Comparison of ENCODE assay signal across 8 mouse cellular contexts in the genomic region with DNA sequence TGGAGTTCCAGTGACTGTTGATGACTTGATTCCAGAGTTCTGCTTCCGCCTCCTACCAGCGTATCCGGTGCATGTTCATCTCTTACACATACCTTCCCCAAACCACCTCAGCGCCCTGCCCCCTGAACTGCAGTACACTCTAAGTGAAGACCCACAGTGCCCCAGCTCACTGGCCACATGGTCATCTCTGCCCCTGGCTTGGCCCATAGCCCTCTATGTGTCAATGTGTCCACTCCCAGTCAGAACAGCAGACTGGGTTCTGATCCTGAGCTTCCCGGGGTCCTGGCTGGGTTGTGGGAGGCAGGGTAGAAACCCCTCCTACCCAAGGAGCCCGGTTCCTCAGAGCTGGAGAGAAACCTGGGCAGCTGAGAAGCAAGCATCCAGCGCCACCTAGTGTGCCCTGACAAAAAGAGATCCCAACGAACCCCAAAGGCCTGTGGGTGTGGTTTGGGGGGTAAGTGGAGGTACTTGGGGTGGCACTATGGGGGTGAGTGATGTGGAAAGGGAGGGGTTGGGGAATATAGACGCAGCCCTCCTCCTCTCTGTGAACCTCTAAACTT. TPM values are rescaled to one million over a fixed set of nuclear protein-coding genes. Genes with fewer than 3 reads are reported as not detected.
DNase-seq lines count a peak whose midpoint lies in the region; ATAC-seq and TF ChIP-seq lines count a peak whose summit lies in the region.

No protein-coding gene starts in this region.

- intact Hi-C loops in gastrocnemius, adult 2 months (cut with DNase I), result no loop called here
- intact Hi-C loops in gastrocnemius, postnatal 14 days (cut with DNase I; ENCODE audit: low total_unique reads), result loop anchor here (5.0 kb wide), 1 partner anchor 42 kb away; the partner anchor contains the start of gene Ppp1r1b

- no peaks in the 10 kb centered on the region for H3K4me1 ChIP-seq in spleen, adult 2 months (ENCODE audit: control insufficient read depth, insufficient read depth, insufficient read length)
- H3K4me1 ChIP-seq in hindbrain, embryonic 14.5 days (replicated peaks; ENCODE audit: control insufficient read depth, insufficient read depth, low read length), result 0 out of 2 replicates have a peak, but pooled peaks cover 3% of the 10 kb centered on the region
- H3K4me1 ChIP-seq in lung, postnatal 0 days (ENCODE audit: insufficient read depth, low read depth, low read length), result peaks cover 8% of the 10 kb centered on the region; the same call in 1 of the 2 replicates

- DNase-seq in gastrocnemius, adult 2 months, result peak; percentile 78
- DNase-seq in gastrocnemius, postnatal 14 days, result no peak
- peak in 1 of 2 experiments; percentile 40 for DNase-seq in spleen, adult 2 months (ENCODE audit: low read depth in 1 of 2, low spot score in 2 of 2)
- no peak for DNase-seq in spleen, adult 12 weeks (ENCODE audit: low spot score)
- DNase-seq in cerebellum, postnatal 36 days, result peak; percentile 60 to 66
- peak; percentile 52 for DNase-seq in hindbrain, embryonic 14.5 days (ENCODE audit: low spot score)
- DNase-seq in lung, postnatal 0 days (ENCODE audit: low spot score), result peak; percentile 76
- DNase-seq in thymus, postnatal 0 days (ENCODE audit: low spot score), result peak; percentile 78

- no peaks in the 10 kb centered on the region for H3K9me3 ChIP-seq in hindbrain, embryonic 14.5 days (ENCODE audit: control insufficient read depth, low read length)
- no peaks in the 10 kb centered on the region for H3K9me3 ChIP-seq in lung, postnatal 0 days (ENCODE audit: low read length)

- no peaks in the 10 kb centered on the region for H3K36me3 ChIP-seq in spleen, adult 2 months (ENCODE audit: control insufficient read depth, insufficient read depth, low read length)
- no peaks in the 10 kb centered on the region for H3K36me3 ChIP-seq in hindbrain, embryonic 14.5 days (replicated peaks; ENCODE audit: control insufficient read depth, insufficient read depth)
- H3K36me3 ChIP-seq in lung, postnatal 0 days (ENCODE audit: insufficient read depth, low read length), result no peaks in the 10 kb centered on the region

- no peaks in the 10 kb centered on the region for H3K27me3 ChIP-seq in spleen, adult 2 months (ENCODE audit: control insufficient read depth, insufficient read depth, low read length)
- peaks cover 21% of the 10 kb centered on the region; the same call in 1 of the 2 replicates for H3K27me3 ChIP-seq in hindbrain, embryonic 14.5 days (ENCODE audit: control insufficient read depth, insufficient read depth, low read length)
- peaks cover 13% of the 10 kb centered on the region; the same call in 1 of the 2 replicates for H3K27me3 ChIP-seq in lung, postnatal 0 days (replicated peaks; ENCODE audit: insufficient read depth, low read length)

- no peak overlapping the region for H3K4me3 ChIP-seq in gastrocnemius, adult 2 months
- H3K4me3 ChIP-seq in spleen, adult 2 months (ENCODE audit: extremely low read depth, insufficient read depth, insufficient read length), result no peak overlapping the region
- H3K4me3 ChIP-seq in hindbrain, embryonic 14.5 days (replicated peaks; ENCODE audit: low read length), result no peak overlapping the region
- H3K4me3 ChIP-seq in lung, postnatal 0 days (ENCODE audit: low read depth, low read length), result no peak overlapping the region

- TF ChIP-seq CTCF in gastrocnemius, adult 2 months (IDR thresholded peaks at IDR 0.05), result peak; percentile 79
- peak; percentile 47; the same call in 1 of the 2 replicates for TF ChIP-seq CTCF in spleen, adult 2 months (IDR thresholded peaks at IDR 0.05; ENCODE audit: extremely low read depth, insufficient read depth, insufficient read length, insufficient replicate concordance)
- peak; percentile 78 for TF ChIP-seq CTCF in lung, postnatal 0 days (IDR thresholded peaks at IDR 0.05)

- 18% methylated on average over 9 of the region's 9 CpGs for WGBS in spleen, adult 2 months
- WGBS in hindbrain, embryonic 14.5 days, result 20% methylated on average over 9 of the region's 9 CpGs
- 30% methylated on average over 9 of the region's 9 CpGs for WGBS in lung, postnatal 0 days

- peak overlapping the region; percentile 63; the same call in 1 of the 2 replicates for H3K27ac ChIP-seq in gastrocnemius, adult 2 months
- no peak overlapping the region for H3K27ac ChIP-seq in spleen, adult 2 months (ENCODE audit: insufficient read depth, low read length)
- H3K27ac ChIP-seq in hindbrain, embryonic 14.5 days, result no peak overlapping the region
- H3K27ac ChIP-seq in lung, postnatal 0 days (ENCODE audit: low read length), result no peak overlapping the region

- no peak overlapping the region for H3K9ac ChIP-seq in hindbrain, embryonic 14.5 days
- H3K9ac ChIP-seq in lung, postnatal 0 days (replicated peaks; ENCODE audit: low read depth), result no peak overlapping the region

- ATAC-seq in hindbrain, embryonic 14.5 days (ENCODE audit: low FRiP score), result no peak
- ATAC-seq in lung, postnatal 0 days, result no peak

- no peak for TF ChIP-seq EP300 in lung, postnatal 0 days (IDR thresholded peaks at IDR 0.05)

- no peak for TF ChIP-seq POLR2A in spleen, adult 2 months (IDR thresholded peaks at IDR 0.05; ENCODE audit: low read depth, low read length)

- H3K4me2 ChIP-seq in hindbrain, embryonic 14.5 days (replicated peaks), result no peak overlapping the region
- no peak overlapping the region for H3K4me2 ChIP-seq in lung, postnatal 0 days (replicated peaks; ENCODE audit: low read depth, low read length)

RNA-seq across cellular contexts. Expression of gene Pnmt, which starts 3.1 kb away (rescaled TPM):
- 1 to 10 TPM; 1.8 to 5.9 TPM for total RNA-seq in gastrocnemius, adult 2 months (2021)
- total RNA-seq in gastrocnemius, postnatal 14 days (2021), result under 1 TPM; 0.39 to 0.53 TPM
- 0.07 TPM in 1 of 2 replicates, not detected in the other for polyA plus RNA-seq in spleen, adult 2 months (2012; rRNA removed)
- 3.0 and 3.4 TPM in 2 replicates for polyA plus RNA-seq in hindbrain, embryonic 14.5 days (2014; fragmentation: Nextera tagmentation; extraction: Ambion mirVana)
- polyA plus RNA-seq in lung, postnatal 0 days (2015; fragmentation: Nextera tagmentation; extraction: Ambion mirVana), result 0.12 TPM in 1 of 2 replicates, not detected in the other
- polyA plus RNA-seq in thymus, postnatal 0 days (2015; fragmentation: Nextera tagmentation; extraction: Ambion mirVana), result 0.94 and 1.0 TPM in 2 replicates

RNA-seq across cellular contexts. Expression of gene Tcap, which starts 5.7 kb away (rescaled TPM):
- 1,000 to 10,000 TPM; 3,050 to 3,067 TPM for total RNA-seq in gastrocnemius, adult 2 months (2021)
- total RNA-seq in gastrocnemius, postnatal 14 days (2021), result 1,000 to 10,000 TPM in 1 of 2 experiments, 100 to 1,000 TPM in 1; 673 to 1,120 TPM
- 0.42 and 0.43 TPM in 2 replicates for polyA plus RNA-seq in spleen, adult 2 months (2012; rRNA removed)
- not detected in 2 replicates for polyA plus RNA-seq in hindbrain, embryonic 14.5 days (2014; fragmentation: Nextera tagmentation; extraction: Ambion mirVana)
- 5.8 and 6.4 TPM in 2 replicates for polyA plus RNA-seq in lung, postnatal 0 days (2015; fragmentation: Nextera tagmentation; extraction: Ambion mirVana)
- 0.22 TPM in 1 of 2 replicates, not detected in the other for polyA plus RNA-seq in thymus, postnatal 0 days (2015; fragmentation: Nextera tagmentation; extraction: Ambion mirVana)

RNA-seq across cellular contexts. Expression of gene Pgap3, which starts 11.0 kb away (rescaled TPM):
- total RNA-seq in gastrocnemius, adult 2 months (2021), result 1 to 10 TPM; 2.2 to 3.0 TPM
- total RNA-seq in gastrocnemius, postnatal 14 days (2021), result 1 to 10 TPM; 2.2 to 2.9 TPM
- polyA plus RNA-seq in spleen, adult 2 months (2012; rRNA removed), result 17.7 and 19.8 TPM in 2 replicates
- 6.4 and 6.9 TPM in 2 replicates for polyA plus RNA-seq in hindbrain, embryonic 14.5 days (2014; fragmentation: Nextera tagmentation; extraction: Ambion mirVana)
- polyA plus RNA-seq in lung, postnatal 0 days (2015; fragmentation: Nextera tagmentation; extraction: Ambion mirVana), result 8.0 and 8.6 TPM in 2 replicates
- polyA plus RNA-seq in thymus, postnatal 0 days (2015; fragmentation: Nextera tagmentation; extraction: Ambion mirVana), result 12.1 and 12.7 TPM in 2 replicates

RNA-seq across cellular contexts. Expression of gene Erbb2, which starts 23.0 kb away (rescaled TPM):
- 1 to 10 TPM; 1.6 to 1.9 TPM for total RNA-seq in gastrocnemius, adult 2 months (2021)
- 1 to 10 TPM; 3.9 to 5.3 TPM for total RNA-seq in gastrocnemius, postnatal 14 days (2021)
- polyA plus RNA-seq in spleen, adult 2 months (2012; rRNA removed), result 4.0 and 5.5 TPM in 2 replicates
- polyA plus RNA-seq in hindbrain, embryonic 14.5 days (2014; fragmentation: Nextera tagmentation; extraction: Ambion mirVana), result 8.9 and 10.2 TPM in 2 replicates
- 21.2 and 23.6 TPM in 2 replicates for polyA plus RNA-seq in lung, postnatal 0 days (2015; fragmentation: Nextera tagmentation; extraction: Ambion mirVana)
- 2.5 and 3.1 TPM in 2 replicates for polyA plus RNA-seq in thymus, postnatal 0 days (2015; fragmentation: Nextera tagmentation; extraction: Ambion mirVana)

RNA-seq across cellular contexts. Expression of gene Stard3, which starts 31.1 kb away (rescaled TPM):
- 10 to 100 TPM; 11.8 to 12.1 TPM for total RNA-seq in gastrocnemius, adult 2 months (2021)
- total RNA-seq in gastrocnemius, postnatal 14 days (2021), result 1 to 10 TPM; 7.3 to 9.4 TPM
- polyA plus RNA-seq in spleen, adult 2 months (2012; rRNA removed), result 70.7 and 80.2 TPM in 2 replicates
- 33.9 and 36.8 TPM in 2 replicates for polyA plus RNA-seq in hindbrain, embryonic 14.5 days (2014; fragmentation: Nextera tagmentation; extraction: Ambion mirVana)
- polyA plus RNA-seq in lung, postnatal 0 days (2015; fragmentation: Nextera tagmentation; extraction: Ambion mirVana), result 69.9 and 73.1 TPM in 2 replicates
- polyA plus RNA-seq in thymus, postnatal 0 days (2015; fragmentation: Nextera tagmentation; extraction: Ambion mirVana), result 49.5 and 51.8 TPM in 2 replicates

Comparison
In these comparisons a context has a peak if more than half of its experiments do, and no peak if none do; other contexts are left out.
1. DNase-seq: peak in gastrocnemius, adult 2 months (single experiment), cerebellum, postnatal 36 days (2 of 2), hindbrain, embryonic 14.5 days (single experiment), lung, postnatal 0 days (single experiment) and thymus, postnatal 0 days (single experiment); none in gastrocnemius, postnatal 14 days (single experiment) and spleen, adult 12 weeks (single experiment).
2. Peak in every context shown above with its lines, with median percentiles within 50 percentile points of each other: CTCF ChIP-seq.